In the genomic region with DNA sequence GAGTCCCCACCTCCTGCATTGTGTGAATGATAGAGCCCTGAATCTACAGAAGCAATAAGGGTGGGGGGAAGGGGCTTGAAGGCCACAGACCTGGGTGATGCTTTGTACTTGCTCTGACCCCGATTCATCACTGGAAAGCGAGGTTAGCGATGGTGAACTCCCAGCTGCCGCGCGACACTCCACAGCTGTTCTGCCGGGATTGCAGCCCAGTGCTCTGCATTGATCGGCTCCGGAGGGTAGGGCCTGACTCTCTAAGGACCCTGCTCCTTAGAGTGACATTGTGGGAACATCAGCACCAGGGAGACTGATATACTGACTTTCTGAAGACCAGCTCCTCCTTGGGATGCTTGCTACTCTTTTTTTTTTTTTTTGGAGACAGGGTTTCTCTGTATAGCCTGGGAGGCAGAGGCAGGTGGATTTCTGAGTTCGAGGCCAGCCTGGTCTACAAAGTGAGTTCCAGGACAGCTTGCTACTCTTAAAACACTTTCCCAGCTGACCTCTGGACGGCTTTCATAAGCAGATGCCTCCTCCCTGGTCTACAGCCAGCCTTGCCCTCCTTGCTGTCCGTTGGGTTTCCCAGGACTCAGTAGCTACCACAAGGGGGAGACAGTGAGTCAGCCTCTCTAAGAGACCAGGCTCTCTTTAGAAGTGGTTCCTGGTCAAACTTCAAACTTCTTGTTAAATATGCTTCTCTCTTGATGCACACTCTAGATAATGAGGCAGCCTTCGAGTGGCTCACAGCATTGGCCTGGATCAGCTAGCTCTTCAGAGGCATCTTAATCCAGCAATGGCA, we compare ENCODE assay signal across 8 mouse cellular contexts. TPM values are rescaled to one million over a fixed set of nuclear protein-coding genes. Genes with fewer than 3 reads are reported as not detected.
A peak's percentile ranks its signal among the peaks of the same experiment; 100 is the strongest.
DNase-seq lines count a peak whose midpoint lies in the region; ATAC-seq and TF ChIP-seq lines count a peak whose summit lies in the region.
"Had no signal": no experiment of that assay in that cellular context is flagged by ENCODE, and none has a peak within 500 bp of the region (broad histone marks: within the 10 kb centered on the region; RNA-seq: fewer than 3 reads in every experiment).

No protein-coding gene starts in this region.

- no peaks in the 10 kb centered on the region for H3K9me3 ChIP-seq in G1E (replicated peaks)

- ATAC-seq in G1E (ENCODE audit: extremely low read depth, insufficient number of reproducible peaks, low FRiP score, poor library complexity, severe bottlenecking): peak; percentile 49; the same call in 1 of the 2 replicates
- ATAC-seq in cerebellum, adult (ENCODE audit: insufficient number of reproducible peaks, low FRiP score, low TSS enrichment): 0 out of 2 replicates have a peak, but pooled peaks have one; percentile 61

- H3K27me3 ChIP-seq in G1E (ENCODE audit: insufficient read depth, low read length): peaks cover 30% of the 10 kb centered on the region

- TF ChIP-seq CTCF in G1E (IDR thresholded peaks at IDR 0.05; ENCODE audit: low read depth, low read length): peak; percentile 89

- DNase-seq in CD4-positive, CD25-positive, alpha-beta regulatory T cell, adult 2 months (ENCODE audit: low read depth, low spot score): peak; percentile 88
- DNase-seq in G1E (ENCODE audit: low spot score): peak; percentile 53
- DNase-seq in frontal cortex, postnatal 36 days (ENCODE audit: low spot score in 2 of 2): peak; percentile 36 to 75
- DNase-seq in kidney, postnatal 10 days: peak; percentile 83
- DNase-seq in lung, adult 18-20 months: peak; percentile 60 to 75
- peak; percentile 27 for DNase-seq in right cerebral cortex, postnatal 25 days

- H3K4me3 ChIP-seq in G1E (ENCODE audit: low read depth, low read length): no peak overlapping the region

- H3K4me1 ChIP-seq in G1E (ENCODE audit: insufficient read depth, low read depth, low read length): peaks cover 30% of the 10 kb centered on the region

- no peaks in the 10 kb centered on the region for H3K36me3 ChIP-seq in G1E (replicated peaks)

RNA-seq across cellular contexts. Expression of gene Slc22a3, which starts 27.0 kb away (rescaled TPM):
- total RNA-seq in G1E (2014; fragmentation: Nextera tagmentation): not detected in 2 replicates
- total RNA-seq in G1E (2017): 0.06 and 0.27 TPM in 2 replicates
- polyA plus RNA-seq in G1E (2012): 0.02 TPM in 2 replicates
- polyA plus RNA-seq: macrophage had no signal

RNA-seq across cellular contexts. Expression of gene Slc22a2, which starts 49.4 kb away (rescaled TPM):
- total RNA-seq in G1E (2014; fragmentation: Nextera tagmentation) (not detected in 2 replicates), G1E (2017) (not detected in 2 replicates)
- not detected in 2 replicates for polyA plus RNA-seq in G1E (2012)
- polyA plus RNA-seq: macrophage had no signal

Comparison
In these comparisons a context has a peak if more than half of its experiments do, and no peak if none do; other contexts are left out.
1. DNase-seq: peak in every context shown above with its lines; median percentile 88 in CD4-positive, CD25-positive, alpha-beta regulatory T cell, adult 2 months; 83 in kidney, postnatal 10 days; 68 in lung, adult 18-20 months; 56 in frontal cortex, postnatal 36 days; 53 in G1E; 27 in right cerebral cortex, postnatal 25 days.